Comparison of ENCODE assay signal across 25 mouse cellular contexts in genomic region chr5:128903120-128903519, GRCm38 (mm10). TPM values are rescaled to one million over a fixed set of nuclear protein-coding genes. Genes with fewer than 3 reads are reported as not detected.
DNase-seq lines count a peak whose midpoint lies in the region; ATAC-seq and TF ChIP-seq lines count a peak whose summit lies in the region.
"Had no signal": no experiment of that assay in that cellular context is flagged by ENCODE, and none has a peak within 500 bp of the region (broad histone marks: within the 10 kb centered on the region; RNA-seq: fewer than 3 reads in every experiment).

No protein-coding gene starts in this region.

- TF ChIP-seq CTCF in intestine, postnatal 0 days (IDR thresholded peaks at IDR 0.05; ENCODE audit: low read depth), result no peak
- TF ChIP-seq CTCF in kidney, adult 2 months (conservative IDR thresholded peaks at IDR 0.05; ENCODE audit: insufficient read depth, insufficient read length, low read depth, low read length), result no peak

- no peaks in the 10 kb centered on the region for H3K9me3 ChIP-seq in intestine, embryonic 15.5 days
- H3K9me3 ChIP-seq in intestine, postnatal 0 days (ENCODE audit: control insufficient read depth), result no peaks in the 10 kb centered on the region
- H3K9me3 ChIP-seq in hindbrain, embryonic 14.5 days (ENCODE audit: control insufficient read depth, low read length), result no peaks in the 10 kb centered on the region
- H3K9me3 ChIP-seq in midbrain, embryonic 12.5 days, result no peaks in the 10 kb centered on the region
- H3K9me3 ChIP-seq in neural tube, embryonic 13.5 days, result no peaks in the 10 kb centered on the region
- H3K9me3 ChIP-seq in embryonic facial prominence, embryonic 10.5 days, result no peaks in the 10 kb centered on the region
- H3K9me3 ChIP-seq: embryonic facial prominence, embryonic 12.5 days; kidney, embryonic 15.5 days; limb, embryonic 15.5 days had no signal

- H3K4me1 ChIP-seq in intestine, embryonic 15.5 days (replicated peaks), result no peaks in the 10 kb centered on the region
- no peaks in the 10 kb centered on the region for H3K4me1 ChIP-seq in intestine, postnatal 0 days (replicated peaks; ENCODE audit: control insufficient read depth, insufficient read depth, low read length)
- H3K4me1 ChIP-seq in hindbrain, embryonic 14.5 days (replicated peaks; ENCODE audit: control insufficient read depth, insufficient read depth, low read length), result peaks cover 19% of the 10 kb centered on the region
- peaks cover 16% of the 10 kb centered on the region for H3K4me1 ChIP-seq in midbrain, embryonic 12.5 days
- H3K4me1 ChIP-seq in neural tube, embryonic 13.5 days (replicated peaks), result peaks cover 38% of the 10 kb centered on the region
- peaks cover 40% of the 10 kb centered on the region for H3K4me1 ChIP-seq in embryonic facial prominence, embryonic 10.5 days
- no peaks in the 10 kb centered on the region for H3K4me1 ChIP-seq in kidney, adult 2 months (ENCODE audit: control insufficient read depth, insufficient read depth, low read length)
- H3K4me1 ChIP-seq: limb, embryonic 15.5 days had no signal

- H3K36me3 ChIP-seq in intestine, embryonic 15.5 days, result no peaks in the 10 kb centered on the region
- H3K36me3 ChIP-seq in intestine, postnatal 0 days (ENCODE audit: control insufficient read depth, insufficient read depth), result no peaks in the 10 kb centered on the region
- no peaks in the 10 kb centered on the region for H3K36me3 ChIP-seq in hindbrain, embryonic 14.5 days (replicated peaks; ENCODE audit: control insufficient read depth, insufficient read depth)
- H3K36me3 ChIP-seq in midbrain, embryonic 12.5 days, result no peaks in the 10 kb centered on the region
- no peaks in the 10 kb centered on the region for H3K36me3 ChIP-seq in neural tube, embryonic 13.5 days
- H3K36me3 ChIP-seq in embryonic facial prominence, embryonic 10.5 days (replicated peaks), result no peaks in the 10 kb centered on the region
- no peaks in the 10 kb centered on the region for H3K36me3 ChIP-seq in kidney, adult 2 months (ENCODE audit: control insufficient read depth, insufficient read depth, low read length)
- H3K36me3 ChIP-seq: embryonic facial prominence, embryonic 12.5 days; kidney, embryonic 15.5 days; limb, embryonic 15.5 days had no signal

- no peak overlapping the region for H3K4me2 ChIP-seq in intestine, embryonic 15.5 days (replicated peaks)
- H3K4me2 ChIP-seq in intestine, postnatal 0 days (replicated peaks; ENCODE audit: low read depth), result no peak overlapping the region
- no peak overlapping the region for H3K4me2 ChIP-seq in hindbrain, embryonic 14.5 days (replicated peaks)
- H3K4me2 ChIP-seq in midbrain, embryonic 12.5 days (replicated peaks), result no peak overlapping the region
- peak overlapping the region; percentile 15; the same call in 1 of the 2 replicates for H3K4me2 ChIP-seq in neural tube, embryonic 13.5 days
- H3K4me2 ChIP-seq: embryonic facial prominence, embryonic 12.5 days; heart, embryonic 11.5 days; kidney, embryonic 15.5 days; limb, embryonic 15.5 days; lung, embryonic 14.5 days had no signal

- H3K9ac ChIP-seq in intestine, embryonic 15.5 days, result no peak overlapping the region
- H3K9ac ChIP-seq in intestine, postnatal 0 days (ENCODE audit: low read depth, low read length), result no peak overlapping the region
- no peak overlapping the region for H3K9ac ChIP-seq in hindbrain, embryonic 14.5 days
- no peak overlapping the region for H3K9ac ChIP-seq in midbrain, embryonic 12.5 days (replicated peaks)
- H3K9ac ChIP-seq in neural tube, embryonic 13.5 days, result 0 out of 2 replicates have a peak overlapping the region, but pooled peaks have one; percentile 3
- H3K9ac ChIP-seq: embryonic facial prominence, embryonic 12.5 days; kidney, embryonic 15.5 days; limb, embryonic 15.5 days; liver, embryonic 14.5 days; lung, embryonic 14.5 days had no signal

- no peak for TF ChIP-seq POLR2A in kidney, adult 2 months (IDR thresholded peaks at IDR 0.05; ENCODE audit: low read depth, low read length)

- H3K27me3 ChIP-seq in intestine, embryonic 15.5 days (replicated peaks), result no peaks in the 10 kb centered on the region
- H3K27me3 ChIP-seq in intestine, postnatal 0 days (replicated peaks; ENCODE audit: control insufficient read depth, insufficient read depth, low read length), result no peaks in the 10 kb centered on the region
- H3K27me3 ChIP-seq in hindbrain, embryonic 14.5 days (ENCODE audit: control insufficient read depth, insufficient read depth, low read length), result no peaks in the 10 kb centered on the region
- H3K27me3 ChIP-seq in midbrain, embryonic 12.5 days, result no peaks in the 10 kb centered on the region
- H3K27me3 ChIP-seq in neural tube, embryonic 13.5 days, result no peaks in the 10 kb centered on the region
- H3K27me3 ChIP-seq in embryonic facial prominence, embryonic 10.5 days (replicated peaks; ENCODE audit: low read depth, poor library complexity, severe bottlenecking), result no peaks in the 10 kb centered on the region
- no peaks in the 10 kb centered on the region for H3K27me3 ChIP-seq in kidney, adult 2 months (replicated peaks; ENCODE audit: control insufficient read depth, insufficient read depth, low read length)
- H3K27me3 ChIP-seq: embryonic facial prominence, embryonic 12.5 days; limb, embryonic 15.5 days had no signal

- no peak overlapping the region for H3K4me3 ChIP-seq in intestine, embryonic 15.5 days (replicated peaks)
- H3K4me3 ChIP-seq in intestine, postnatal 0 days (ENCODE audit: low read depth, low read length), result no peak overlapping the region
- no peak overlapping the region for H3K4me3 ChIP-seq in hindbrain, embryonic 14.5 days (replicated peaks; ENCODE audit: low read length)
- no peak overlapping the region for H3K4me3 ChIP-seq in midbrain, embryonic 12.5 days
- no peak overlapping the region for H3K4me3 ChIP-seq in neural tube, embryonic 13.5 days
- no peak overlapping the region for H3K4me3 ChIP-seq in embryonic facial prominence, embryonic 10.5 days
- no peak overlapping the region for H3K4me3 ChIP-seq in kidney, adult 2 months (ENCODE audit: insufficient read depth, low read depth, low read length)
- H3K4me3 ChIP-seq: embryonic facial prominence, embryonic 12.5 days; kidney, embryonic 15.5 days; left cerebral cortex, adult 2 months; limb, embryonic 15.5 days; myocyte had no signal

- DNase-seq in hindbrain, embryonic 14.5 days (ENCODE audit: low spot score), result peak; percentile 52
- DNase-seq in heart, postnatal 4 days, result no peak
- DNase-seq in embryonic facial prominence, embryonic 10.5 days (ENCODE audit: low spot score), result no peak
- DNase-seq in kidney, adult 2 months, result no peak
- DNase-seq: adrenal gland, postnatal 36 days; cerebellum, adult 11 months; cerebellum, postnatal 14 days; kidney, postnatal 4 days; left cerebral cortex, postnatal 4 days; lung, embryonic 14.5 days had no signal

- WGBS in intestine, embryonic 15.5 days, result 40% methylated on average over 12 of the region's 12 CpGs
- WGBS in intestine, postnatal 0 days, result 51% methylated on average over 12 of the region's 12 CpGs
- 29% methylated on average over 12 of the region's 12 CpGs for WGBS in hindbrain, embryonic 14.5 days
- 64% methylated on average over 12 of the region's 12 CpGs for WGBS in midbrain, embryonic 12.5 days
- 22% methylated on average over 12 of the region's 12 CpGs for WGBS in neural tube, embryonic 13.5 days
- 69% methylated on average over 12 of the region's 12 CpGs for WGBS in embryonic facial prominence, embryonic 10.5 days
- 19% methylated on average over 12 of the region's 12 CpGs for WGBS in kidney, adult 2 months

- ATAC-seq in intestine, embryonic 15.5 days, result peak; percentile 31; the same call in 1 of the 2 replicates
- no peak for ATAC-seq in intestine, postnatal 0 days
- peak; percentile 76 for ATAC-seq in hindbrain, embryonic 14.5 days (ENCODE audit: low FRiP score)
- no peak for ATAC-seq in midbrain, embryonic 12.5 days (ENCODE audit: low FRiP score, low read depth)
- peak; percentile 75 for ATAC-seq in neural tube, embryonic 13.5 days (ENCODE audit: low read depth)
- ATAC-seq: Patski had no signal

- H3K27ac ChIP-seq in intestine, embryonic 15.5 days, result no peak overlapping the region
- H3K27ac ChIP-seq in intestine, postnatal 0 days (ENCODE audit: low read depth, low read length), result no peak overlapping the region
- H3K27ac ChIP-seq in hindbrain, embryonic 14.5 days, result peak overlapping the region; percentile 60
- peak overlapping the region; percentile 31 for H3K27ac ChIP-seq in midbrain, embryonic 12.5 days (replicated peaks)
- H3K27ac ChIP-seq in neural tube, embryonic 13.5 days (replicated peaks), result peak overlapping the region; percentile 59
- H3K27ac ChIP-seq in embryonic facial prominence, embryonic 10.5 days (replicated peaks), result no peak overlapping the region
- H3K27ac ChIP-seq in kidney, adult 2 months (ENCODE audit: insufficient read depth, low read depth, low read length), result no peak overlapping the region
- H3K27ac ChIP-seq: embryonic facial prominence, embryonic 12.5 days; kidney, embryonic 15.5 days; left cerebral cortex, adult 2 months; limb, embryonic 15.5 days; liver, embryonic 14.5 days had no signal

RNA-seq across cellular contexts. Expression of gene Rimbp2, which starts 50.2 kb away (rescaled TPM):
- 0.98 and 1.5 TPM in 2 replicates for polyA plus RNA-seq in intestine, embryonic 15.5 days (2015; fragmentation: Nextera tagmentation; extraction: Ambion mirVana)
- polyA plus RNA-seq in intestine, postnatal 0 days (2015; fragmentation: Nextera tagmentation; extraction: Ambion mirVana), result 0.13 and 0.34 TPM in 2 replicates
- polyA plus RNA-seq in hindbrain, embryonic 14.5 days (2014; fragmentation: Nextera tagmentation; extraction: Ambion mirVana), result 8.1 and 8.9 TPM in 2 replicates
- 1.9 and 2.5 TPM in 2 replicates for polyA plus RNA-seq in midbrain, embryonic 12.5 days (2016; fragmentation: Nextera tagmentation; extraction: Ambion mirVana)
- polyA plus RNA-seq in neural tube, embryonic 13.5 days (2015; fragmentation: Nextera tagmentation; extraction: Ambion mirVana), result 4.7 and 5.2 TPM in 2 replicates
- under 1 TPM; 0.05 to 0.25 TPM for total RNA-seq in heart, postnatal 4 days (2021)
- 0.33 and 0.42 TPM in 2 replicates for polyA plus RNA-seq in embryonic facial prominence, embryonic 10.5 days (2016; fragmentation: Nextera tagmentation; extraction: Ambion mirVana)
- polyA plus RNA-seq in kidney, adult 2 months (2012; rRNA removed), result 0.11 and 0.55 TPM in 2 replicates
- total RNA-seq: granulocyte monocyte progenitor cell, adult 5-6 weeks; megakaryocyte-erythroid progenitor cell, adult 5-6 weeks had no signal
- polyA plus RNA-seq: lung, embryonic 14.5 days; myocyte; Patski; spleen, adult 2 months had no signal

Comparison
In these comparisons a context has a peak if more than half of its experiments do, and no peak if none do; other contexts are left out.
1. ATAC-seq: peak in intestine, embryonic 15.5 days (single experiment), hindbrain, embryonic 14.5 days (single experiment) and neural tube, embryonic 13.5 days (single experiment); none in intestine, postnatal 0 days (single experiment) and midbrain, embryonic 12.5 days (single experiment).
2. H3K27ac ChIP-seq: peak in hindbrain, embryonic 14.5 days (single experiment), midbrain, embryonic 12.5 days (single experiment) and neural tube, embryonic 13.5 days (single experiment); none in intestine, embryonic 15.5 days (single experiment), intestine, postnatal 0 days (single experiment), embryonic facial prominence, embryonic 10.5 days (single experiment) and kidney, adult 2 months (single experiment).